Mouse (Mus musculus) kidney, embryonic 14.5 days (tissue): ENCODE results near the gene Ggcx. TPM values are rescaled to one million over a fixed set of nuclear protein-coding genes. Genes with fewer than 3 reads are reported as not detected.

Experiments used
- ATAC-seq: fragments of 200-750 bp; cut with Nextera tagmentation; 2 replicates; pipeline ENCODE4 v1.8.0; 2017; ENCODE audit warnings: moderate number of reproducible peaks, mild to moderate bottlenecking, moderate TSS enrichment, moderate library complexity; ENCODE audit not compliant: low FRiP score, low TSS enrichment
- H3K27ac ChIP-seq: fragments of 300-500 bp; sonication (generic); 2 replicates; pipeline ENCODE4 v1.5.1; 2014; ENCODE audit warnings: low read depth, mild to moderate bottlenecking, low read length, moderate library complexity, mixed read lengths
- H3K27me3 ChIP-seq: fragments of 300-500 bp; sonication (generic); 2 replicates; pipeline ENCODE4 v1.6.1; 2014; ENCODE audit warnings: mild to moderate bottlenecking, low read length; ENCODE audit not compliant: control insufficient read depth, insufficient read depth
- H3K36me3 ChIP-seq: fragments of 300-500 bp; sonication (generic); 2 replicates; pipeline ENCODE4 v1.6.1; 2014; ENCODE audit warnings: low read length, mixed read lengths; ENCODE audit not compliant: control insufficient read depth, insufficient read depth
- H3K4me1 ChIP-seq: fragments of 300-500 bp; sonication (generic); 2 replicates; pipeline ENCODE4 v1.6.1; 2014; ENCODE audit warnings: low read length, mixed read lengths; ENCODE audit not compliant: control insufficient read depth, insufficient read depth
- H3K4me2 ChIP-seq: fragments of 300-500 bp; sonication (generic); replicated peaks from 2 replicates; pipeline ENCODE4 v1.6.1; 2014; ENCODE audit warnings: low read depth, mild to moderate bottlenecking, low read length
- H3K4me3 ChIP-seq: fragments of 300-500 bp; sonication (generic); 2 replicates; pipeline ENCODE4 v1.5.1; 2014; ENCODE audit warnings: mild to moderate bottlenecking, low read length
- H3K9ac ChIP-seq: fragments of 300-500 bp; sonication (generic); 2 replicates; pipeline ENCODE4 v1.6.1; 2014; ENCODE audit warnings: low read depth, mild to moderate bottlenecking, low read length, moderate library complexity
- H3K9me3 ChIP-seq: fragments of 300-500 bp; sonication (generic); 2 replicates; pipeline ENCODE4 v1.6.1; 2016; ENCODE audit warnings: low read length; ENCODE audit not compliant: control insufficient read depth
- WGBS: fragments of 180-500 bp; shearing (Covaris S2); extraction: QIAGEN DNeasy Blood & Tissue Kit; methylation state at CpG from one replicate; pipeline ENCODE4 v1.1.7; 2014; 5-methylcytosine and 5-hydroxymethylcytosine counted together
- polyA plus RNA-seq: library from polyadenylated mRNA; unstranded; fragments of >200 nt; fragmentation: Nextera tagmentation; extraction: Ambion mirVana; gene quantifications from 2 replicates; pipeline ENCODE4 v1.2.1, GENCODE M21; 2014

Gene Ggcx
- polyA plus RNA-seq, 1 experiment from 2014 or later = 24.7 TPM

DNA sequence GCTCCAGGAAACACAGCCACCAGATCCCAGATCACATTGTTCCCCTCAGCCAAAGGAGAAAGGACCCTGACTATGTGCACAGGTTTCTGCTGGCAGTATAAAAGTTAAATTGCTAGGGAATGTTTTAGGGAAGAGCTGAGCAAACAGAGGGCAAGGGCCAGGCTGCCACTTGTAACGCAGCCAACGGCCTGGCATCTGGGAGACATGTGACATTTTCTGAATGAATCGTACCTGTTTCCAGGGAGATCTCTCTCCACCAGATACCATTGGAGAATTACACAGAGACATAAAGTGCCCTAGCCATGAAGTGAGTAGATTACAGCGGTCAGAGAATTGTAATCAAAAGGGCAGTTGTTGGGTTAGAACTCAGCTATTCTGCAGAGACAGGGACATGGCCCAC, 40.9 kb upstream of the Ggcx start:
- Histone ChIP-seq H3K27ac (no peak overlapping the region), H3K9ac (no peak overlapping the region), H3K36me3 (no peaks in the 10 kb centered on the region), H3K4me2 (no peak overlapping the region), H3K4me3 (no peak overlapping the region), H3K27me3 (no peaks in the 10 kb centered on the region), H3K4me1 (no peaks in the 10 kb centered on the region), H3K9me3 (no peaks in the 10 kb centered on the region)
- WGBS = 87% methylated on average over 4 of the region's 4 CpGs
- ATAC-seq = no peak

DNA sequence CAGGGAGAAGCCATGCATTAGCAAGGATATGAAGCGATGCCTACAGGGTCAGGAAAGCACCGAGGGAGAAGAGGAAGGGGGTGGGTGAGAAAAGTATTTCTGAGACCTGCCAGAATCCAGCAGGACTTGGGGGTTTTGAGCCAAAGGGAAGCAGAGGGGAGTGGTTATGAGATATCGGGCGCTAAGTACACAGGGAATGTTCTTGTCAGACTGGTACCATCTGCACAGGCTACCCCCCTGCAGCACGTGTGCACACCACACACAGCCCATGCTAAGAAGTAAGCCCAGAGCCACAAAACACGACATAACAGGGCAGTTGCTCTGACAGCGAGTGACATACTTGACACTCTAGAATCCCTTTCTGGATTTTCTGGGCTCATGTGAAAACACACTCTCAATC, 39.9 kb upstream of the Ggcx start:
- H3K9ac ChIP-seq = no peak overlapping the region
- ATAC-seq = no peak
- no peaks in the 10 kb centered on the region for H3K36me3 ChIP-seq
- 72% methylated on average over 7 of the region's 7 CpGs for WGBS
- H3K4me2 ChIP-seq = no peak overlapping the region
- peaks cover under 1% of the 10 kb centered on the region; the same call in 1 of the 2 replicates for H3K27me3 ChIP-seq
- no peaks in the 10 kb centered on the region for H3K9me3 ChIP-seq
- H3K4me3 ChIP-seq = no peak overlapping the region
- H3K4me1 ChIP-seq = no peaks in the 10 kb centered on the region
- no peak overlapping the region for H3K27ac ChIP-seq

- Histone ChIP-seq H3K4me3 (no peak overlapping the region), H3K4me1 (no peaks in the 10 kb centered on the region), H3K9me3 (no peaks in the 10 kb centered on the region), H3K9ac (no peak overlapping the region), H3K27ac (no peak overlapping the region), H3K27me3 (peaks cover 8% of the 10 kb centered on the region; the same call in 1 of the 2 replicates), H3K36me3 (no peaks in the 10 kb centered on the region), H3K4me2 (no peak overlapping the region)
- WGBS = 77% methylated on average over 15 of the region's 15 CpGs
- no peak for ATAC-seq
Observed at GRCm38 (mm10) chr6:72374820-72375563, 39.1 kb upstream of the Ggcx start.

DNA sequence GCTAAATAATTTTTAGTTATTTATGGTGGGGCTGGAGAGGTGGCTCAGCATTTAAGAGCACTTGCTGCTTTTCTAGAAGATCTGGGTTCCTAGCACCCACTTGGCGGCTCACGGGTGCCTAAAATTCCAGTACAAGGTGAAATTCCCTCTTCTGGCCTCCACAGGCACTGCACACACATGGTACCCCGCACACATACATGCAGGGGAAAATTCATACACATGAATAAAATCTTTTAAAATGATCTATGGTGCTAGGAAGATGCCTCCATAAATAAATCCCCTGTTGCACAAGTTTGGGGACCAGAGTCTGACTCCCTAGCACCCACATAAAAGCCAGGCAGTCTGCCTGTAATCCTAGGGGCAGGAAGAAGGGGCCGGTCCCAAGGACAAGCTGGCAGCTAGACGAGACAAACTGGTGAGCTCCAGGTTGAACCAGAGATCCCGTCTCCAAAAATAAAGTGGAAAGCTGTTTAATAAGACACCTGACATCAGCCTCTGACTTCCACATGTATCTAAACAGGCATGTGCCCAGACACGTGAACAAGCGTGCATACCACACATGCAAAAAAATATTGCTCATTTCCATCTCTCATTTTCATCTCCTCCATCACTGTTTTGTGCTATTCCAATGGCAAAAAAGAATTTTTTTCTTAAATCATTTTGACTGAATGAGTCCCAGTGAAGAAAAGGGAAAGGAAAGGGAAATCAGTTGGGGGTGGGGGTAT, 35.4 kb upstream of the Ggcx start:
- Histone ChIP-seq H3K4me1 (no peaks in the 10 kb centered on the region), H3K4me2 (no peak overlapping the region; the same call in 1 of the 2 replicates), H3K36me3 (no peaks in the 10 kb centered on the region), H3K9ac (no peak overlapping the region), H3K27ac (no peak overlapping the region), H3K4me3 (no peak overlapping the region; the same call in 1 of the 2 replicates), H3K9me3 (no peaks in the 10 kb centered on the region), H3K27me3 (peaks cover 11% of the 10 kb centered on the region; the same call in 1 of the 2 replicates)
- ATAC-seq = no peak
- WGBS = 88% methylated on average over 8 of the region's 8 CpGs

DNA sequence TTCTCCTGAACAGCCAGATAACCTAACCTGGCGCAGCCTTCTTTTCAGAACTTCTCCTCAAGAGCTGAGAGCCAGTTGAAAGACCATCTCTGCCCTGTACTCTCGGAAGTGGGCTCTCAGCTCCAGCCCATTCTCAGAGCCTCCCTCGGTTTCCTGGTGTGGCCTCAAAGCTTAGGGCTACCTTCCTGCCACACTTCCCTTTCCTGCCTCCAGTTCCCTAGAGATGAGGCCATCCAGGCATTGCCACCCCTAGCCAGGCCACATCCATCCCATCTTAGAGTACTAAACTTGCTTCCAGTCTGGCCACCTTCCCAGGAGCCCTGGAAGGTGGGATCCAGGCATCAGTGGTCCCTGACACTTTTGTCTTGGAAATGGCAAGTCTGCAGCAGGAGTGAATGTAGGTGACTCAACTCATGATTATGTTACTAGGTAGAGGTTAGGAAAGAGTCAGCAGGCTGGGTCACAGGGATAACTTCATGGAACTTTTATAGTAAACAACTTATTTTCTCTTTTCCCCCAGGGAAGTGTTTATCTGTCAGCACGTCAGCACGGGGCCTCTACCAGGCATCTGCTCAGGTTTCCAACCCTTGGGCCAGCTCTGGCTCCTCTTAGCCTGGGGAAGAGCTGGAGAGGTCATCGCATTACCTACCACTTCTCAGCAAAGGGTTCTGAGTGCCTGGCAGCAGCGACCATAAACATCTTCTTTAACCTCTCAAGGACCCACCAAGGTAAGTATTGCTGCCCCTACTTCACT, 34.6 kb upstream of the Ggcx start:
- Histone ChIP-seq H3K4me3 (peak overlapping the region; percentile 45), H3K4me2 (peak overlapping the region; percentile 58), H3K36me3 (no peaks in the 10 kb centered on the region), H3K4me1 (no peaks in the 10 kb centered on the region), H3K9me3 (no peaks in the 10 kb centered on the region), H3K27me3 (peaks cover 11% of the 10 kb centered on the region; the same call in 1 of the 2 replicates), H3K9ac (peak overlapping the region; percentile 53; the same call in 1 of the 2 replicates), H3K27ac (peak overlapping the region; percentile 21; the same call in 1 of the 2 replicates)
- no peak; the same call in 1 of the 2 replicates for ATAC-seq
- 41% methylated on average over 7 of the region's 7 CpGs for WGBS

DNA sequence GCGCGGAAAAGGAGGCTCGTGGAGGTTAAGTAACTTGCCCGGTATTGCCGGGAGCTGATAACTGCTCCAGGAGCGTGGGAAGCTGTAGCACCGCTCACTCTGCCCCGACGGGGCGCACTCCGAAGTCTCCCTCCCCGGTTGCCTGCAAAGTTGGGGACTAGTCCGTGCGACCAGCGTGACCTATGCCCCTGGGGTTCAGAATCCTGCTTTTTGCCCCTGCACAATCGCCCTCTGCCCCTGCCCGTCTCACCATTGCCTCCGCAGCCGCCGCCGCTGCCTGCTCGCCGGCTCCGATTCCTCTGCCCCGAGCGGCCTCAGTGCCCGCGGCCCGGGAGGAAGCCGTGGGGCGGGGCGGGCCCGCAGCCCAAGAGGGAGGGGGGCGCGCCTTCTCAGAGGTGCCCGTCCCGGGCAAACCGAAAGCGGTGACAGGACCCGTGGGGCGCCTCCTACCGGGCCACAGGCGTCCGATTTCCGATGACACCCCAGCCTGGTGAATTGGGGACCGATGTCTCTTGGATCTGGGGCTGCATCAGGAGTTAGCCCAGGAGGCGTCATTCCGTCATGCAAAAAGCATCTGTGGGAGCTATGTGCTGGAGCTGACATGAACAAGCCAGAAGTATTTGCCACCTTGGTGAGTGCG, 33.9 kb upstream of the Ggcx start, which contains the start of gene Vamp5:
Gene Vamp5, minus strand, starts transcription at position 338 of the 640 bp plus-strand sequence.
- peak within 1 kb of the TSS; percentile 21; the same call in 1 of the 2 replicates for H3K27ac ChIP-seq
- H3K27me3 ChIP-seq = peaks cover 11% of the 10 kb centered on the region; the same call in 1 of the 2 replicates
- no peaks in the 10 kb centered on the region for H3K4me1 ChIP-seq
- peak within 1 kb of the TSS; percentile 45 for H3K4me3 ChIP-seq
- H3K9ac ChIP-seq = peak within 1 kb of the TSS; percentile 53
- H3K4me2 ChIP-seq = peak within 1 kb of the TSS; percentile 58
- peak; percentile 74 for ATAC-seq
- no peaks in the 10 kb centered on the region for H3K9me3 ChIP-seq
- WGBS = 2% methylated on average over 48 of the region's 49 CpGs
- peaks cover 3% of the 10 kb centered on the region for H3K36me3 ChIP-seq

DNA sequence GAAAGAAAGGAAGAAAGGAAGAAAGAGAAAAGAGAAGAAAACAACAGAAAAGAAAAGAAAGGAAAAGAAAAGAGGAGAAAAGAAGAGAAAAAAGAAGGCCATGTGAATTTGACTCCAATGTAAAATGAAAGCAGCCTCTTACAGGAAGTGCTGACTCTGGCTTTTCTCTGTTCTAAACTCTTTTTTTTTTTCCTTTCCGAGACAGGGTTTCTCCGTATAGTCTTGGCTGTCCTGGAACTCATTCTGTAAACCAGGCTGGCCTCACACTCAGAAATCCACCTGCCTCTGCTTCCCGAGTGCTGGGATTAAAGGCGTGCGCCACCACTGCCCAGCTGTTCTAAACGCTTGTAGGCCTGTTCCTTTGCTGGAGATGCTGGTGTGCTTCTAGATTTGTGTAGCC, 31.6 kb upstream of the Ggcx start:
- H3K4me2 ChIP-seq = no peak overlapping the region
- H3K9ac ChIP-seq = no peak overlapping the region
- H3K27me3 ChIP-seq = peaks cover 11% of the 10 kb centered on the region; the same call in 1 of the 2 replicates
- H3K36me3 ChIP-seq = peaks cover 10% of the 10 kb centered on the region
- H3K27ac ChIP-seq = no peak overlapping the region
- 84% methylated on average over 6 of the region's 6 CpGs for WGBS
- H3K4me1 ChIP-seq = no peaks in the 10 kb centered on the region
- ATAC-seq = no peak
- no peaks in the 10 kb centered on the region for H3K9me3 ChIP-seq
- no peak overlapping the region for H3K4me3 ChIP-seq

DNA sequence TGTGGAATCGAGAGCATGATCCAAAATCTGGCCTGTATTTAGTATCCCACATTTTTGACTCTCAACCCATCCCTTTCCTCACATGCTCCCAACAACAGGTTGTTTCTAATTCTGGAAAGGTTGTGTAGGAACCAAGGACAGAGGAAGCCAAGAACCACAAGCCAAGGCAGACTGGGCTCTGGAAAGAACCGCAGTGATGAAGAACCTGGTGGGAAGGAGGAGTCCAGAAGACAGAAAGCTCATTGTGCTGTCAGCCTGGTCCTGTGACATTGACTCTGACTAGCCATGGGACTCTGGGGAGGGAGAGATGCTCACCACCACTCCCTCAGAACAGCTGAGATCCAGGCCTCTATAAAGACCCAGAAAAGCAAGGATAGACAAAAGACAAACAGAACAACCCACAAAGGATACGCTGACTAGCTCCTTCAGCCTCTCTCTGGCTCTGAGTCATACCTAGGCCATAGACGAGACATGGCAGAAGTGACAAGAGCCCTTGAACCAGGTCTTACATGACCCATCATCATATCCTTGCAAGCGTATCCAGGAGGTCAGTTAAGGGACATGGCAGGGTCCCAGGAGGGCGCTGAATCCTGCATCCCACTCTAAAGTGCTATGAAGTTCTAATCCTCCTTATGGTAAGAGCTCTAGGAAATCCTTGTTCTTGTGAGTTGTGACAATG, 30.8 kb upstream of the Ggcx start:
- Histone ChIP-seq H3K4me1 (peaks cover 5% of the 10 kb centered on the region), H3K27ac (no peak overlapping the region), H3K4me2 (no peak overlapping the region), H3K9me3 (no peaks in the 10 kb centered on the region), H3K27me3 (peaks cover 11% of the 10 kb centered on the region; the same call in 1 of the 2 replicates), H3K9ac (no peak overlapping the region), H3K4me3 (no peak overlapping the region), H3K36me3 (peaks cover 10% of the 10 kb centered on the region)
- no peak for ATAC-seq
- WGBS = 87% methylated on average over 6 of the region's 6 CpGs
